Mouse (Mus musculus) lung, postnatal 25 days (tissue): ENCODE measurements around the gene Ctnnal1.
A peak's percentile ranks its signal among the peaks of the same experiment; 100 is the strongest.

ENCODE experiments used
- DNase-seq: peaks from one replicate; pipeline ENCODE4 v3.0.0; 2022; ENCODE audit warnings: low spot score

Gene Ctnnal1

DNA sequence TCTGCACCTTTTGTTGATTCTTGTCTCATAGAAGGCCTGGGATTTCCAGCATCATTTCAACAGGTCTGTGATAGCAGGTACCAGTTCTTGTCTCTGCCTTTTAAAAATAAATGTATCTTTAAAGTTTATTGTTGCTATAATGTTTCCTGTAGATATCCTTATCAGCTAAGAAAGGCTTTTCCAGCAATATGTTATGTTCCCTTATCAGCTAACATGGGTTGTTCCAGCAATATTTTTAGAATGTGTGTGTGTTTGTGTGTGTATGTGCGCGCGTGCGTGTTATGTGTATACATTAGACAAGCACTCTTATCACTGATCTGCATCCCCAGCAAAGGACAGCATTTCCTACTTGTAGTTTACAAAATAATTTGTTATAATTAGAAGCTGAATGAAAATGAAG lies 3.4 kb downstream of the Ctnnal1 start:
- DNase-seq = no peak

DNA sequence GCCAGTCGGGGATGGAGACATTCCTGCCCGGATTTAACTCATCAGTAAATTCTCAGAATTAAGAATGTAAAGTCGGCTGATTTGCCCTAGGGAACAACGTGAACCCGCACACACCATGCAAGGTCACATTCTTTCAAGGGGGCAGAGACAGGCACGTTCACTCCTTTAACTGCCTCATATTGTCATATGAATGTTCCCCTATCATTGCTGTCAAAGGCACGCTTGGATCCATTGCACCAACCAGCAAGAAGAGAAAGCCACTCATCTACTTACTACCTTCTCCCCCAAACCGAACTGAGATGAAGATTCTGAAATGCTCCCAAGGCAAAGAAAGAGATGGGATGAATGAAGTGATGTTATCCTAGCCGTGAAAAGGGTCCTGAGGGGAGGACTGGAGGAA lies 6.3 kb downstream of the Ctnnal1 start:
- no peak for DNase-seq

DNA sequence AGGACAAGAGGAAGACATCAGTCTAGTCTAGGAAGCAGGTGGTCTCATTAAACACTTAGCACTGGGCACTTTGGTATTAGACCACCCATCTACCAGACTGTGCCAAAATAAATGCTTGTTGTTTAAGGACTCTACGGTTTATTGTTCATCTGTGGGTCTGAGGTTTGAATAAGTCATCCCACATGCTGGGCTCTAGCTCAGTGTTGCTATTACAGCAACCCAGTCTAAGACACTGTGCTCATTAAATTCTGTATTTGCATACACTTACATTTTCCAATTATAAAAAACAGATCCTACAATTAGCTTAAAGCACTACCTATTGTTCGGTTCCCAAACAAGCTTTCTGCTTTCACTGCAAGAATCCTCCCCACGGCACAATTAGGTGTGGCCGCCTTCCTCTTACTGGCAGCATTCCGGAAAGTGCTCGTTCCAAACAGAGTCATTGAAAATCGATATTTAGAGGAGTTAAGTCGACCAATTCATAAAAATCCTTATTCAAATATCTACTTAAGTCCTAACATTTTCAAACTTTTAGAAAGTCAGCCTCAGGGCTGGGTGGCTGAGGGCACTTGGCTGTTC lies 8.5 kb downstream of the Ctnnal1 start:
- DNase-seq = no peak

DNA sequence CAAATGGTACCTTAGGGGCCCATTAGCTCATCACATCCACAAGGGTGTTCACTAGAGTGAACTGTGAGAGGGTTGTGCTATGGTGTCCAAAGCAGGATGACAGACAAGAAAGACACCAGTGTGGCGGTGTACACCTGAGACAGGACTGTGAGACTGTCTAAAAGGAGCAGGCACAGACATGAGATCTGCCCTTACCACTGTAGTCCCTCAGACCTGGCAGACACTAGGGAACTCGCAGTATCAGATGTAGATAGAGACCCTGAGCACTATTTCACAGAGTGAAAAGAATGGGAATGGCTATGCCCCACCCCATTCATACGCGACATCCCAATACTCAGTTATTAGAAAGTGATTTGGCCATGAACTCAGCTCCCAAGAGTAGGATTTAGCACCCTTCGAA lies 9.1 kb downstream of the Ctnnal1 start:
- no peak for DNase-seq

DNA sequence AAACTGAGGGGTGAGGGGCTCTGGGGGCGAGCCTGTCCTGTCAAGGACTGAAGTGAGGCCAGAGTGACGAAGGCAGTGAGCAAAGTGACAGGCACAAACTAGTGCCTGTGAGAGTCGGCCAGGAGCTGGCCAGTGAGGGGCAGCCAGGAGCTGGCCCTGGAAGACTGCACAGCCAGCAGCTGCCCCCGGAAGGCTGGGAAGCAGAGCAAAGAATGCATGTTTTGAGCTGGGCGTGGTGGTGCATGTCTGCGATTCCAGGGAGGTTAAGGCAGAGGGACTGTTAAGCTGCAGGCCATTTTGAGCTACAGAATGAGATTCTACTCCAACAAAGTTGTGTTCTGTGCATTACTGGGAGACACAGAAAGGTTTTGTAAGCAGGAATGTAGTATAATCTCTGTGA lies 14.3 kb downstream of the Ctnnal1 start:
- no peak for DNase-seq

DNA sequence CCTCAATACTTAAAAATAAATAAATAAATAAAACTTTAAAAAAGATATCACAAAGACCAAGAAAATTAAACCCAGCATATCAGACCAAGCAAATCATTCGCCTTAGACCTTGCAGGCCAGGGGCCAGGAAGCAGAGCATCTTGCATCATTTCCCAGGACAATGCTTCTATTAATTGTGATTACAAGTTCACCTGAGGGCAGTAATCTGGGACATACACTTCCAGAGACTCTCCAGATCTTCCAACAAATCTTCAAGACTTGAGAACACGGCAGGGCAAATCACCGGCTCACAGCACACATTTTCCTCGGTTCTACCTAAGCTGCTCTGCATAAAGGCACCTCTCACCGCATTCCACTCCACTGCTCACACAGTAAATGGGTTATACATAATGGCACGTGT lies 16.9 kb downstream of the Ctnnal1 start:
- no peak for DNase-seq

DNA sequence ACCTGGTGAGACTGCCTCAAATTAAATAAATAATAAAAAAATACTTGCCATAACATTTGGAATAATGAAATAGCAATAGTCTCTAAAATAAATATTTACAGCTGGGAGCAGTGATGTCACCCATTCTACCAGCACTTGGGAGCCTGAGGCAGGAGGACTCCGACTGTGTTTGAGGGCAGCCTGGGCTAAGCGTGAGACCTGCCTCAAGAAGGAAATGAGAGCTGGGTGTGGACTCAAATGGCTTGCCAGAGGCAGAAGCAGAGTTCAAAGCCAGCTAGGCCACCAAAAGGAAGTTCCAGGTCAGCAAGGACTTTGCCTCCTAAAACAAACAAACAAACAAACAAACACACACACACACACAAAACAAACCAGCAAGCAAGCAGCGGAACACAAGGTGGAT lies 17.6 kb downstream of the Ctnnal1 start:
- no peak for DNase-seq

DNA sequence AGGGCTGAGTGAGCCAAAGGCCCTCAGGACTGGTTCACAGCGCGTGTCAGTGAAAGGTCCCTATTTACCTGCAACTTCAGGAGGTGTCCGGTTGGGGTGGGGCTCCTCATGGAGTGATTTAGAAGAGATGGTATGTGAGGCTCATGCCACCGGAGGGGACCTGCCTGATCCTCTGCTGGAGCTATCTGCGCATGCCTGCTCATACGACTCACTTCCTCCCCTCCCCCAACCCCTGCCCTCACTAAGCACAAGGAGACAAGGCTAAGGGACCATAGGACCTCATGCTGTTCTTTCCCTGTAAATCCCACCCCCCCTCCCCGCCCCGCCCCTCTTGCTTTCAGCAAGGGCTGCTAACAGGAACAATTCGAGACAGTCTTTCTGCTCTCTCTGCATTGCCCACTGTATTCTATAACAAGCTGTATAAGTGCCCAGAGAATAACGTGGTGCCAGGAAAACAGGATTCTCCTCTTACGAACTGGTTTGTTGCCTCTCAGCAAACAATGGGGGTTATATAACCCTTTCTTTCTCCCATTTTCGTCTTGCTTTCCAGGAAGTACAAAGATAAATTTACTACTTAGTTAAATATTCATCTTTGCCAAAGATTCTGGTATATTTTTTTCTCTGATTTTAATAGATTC lies 19.0 kb downstream of the Ctnnal1 start:
- no peak for DNase-seq

DNA sequence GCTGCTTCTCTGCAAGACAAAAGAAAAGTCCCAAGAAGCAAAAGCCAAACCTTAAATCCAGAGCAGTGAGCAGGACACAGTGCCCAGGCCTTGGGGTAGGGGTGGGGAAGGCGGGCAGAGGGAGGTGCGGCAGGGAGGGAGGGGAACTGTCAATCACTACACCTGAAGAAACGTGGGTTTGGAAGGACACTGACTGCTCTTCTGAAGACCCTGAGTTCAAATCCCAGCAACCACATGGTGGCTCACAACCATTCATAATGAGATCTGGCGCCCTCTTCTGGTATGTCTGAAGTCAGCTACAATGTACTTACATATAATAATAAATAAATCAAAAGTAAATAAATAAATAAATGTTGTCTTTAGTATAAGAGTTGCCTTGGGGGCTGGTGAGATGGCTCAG lies 20.1 kb downstream of the Ctnnal1 start:
- no peak for DNase-seq

DNA sequence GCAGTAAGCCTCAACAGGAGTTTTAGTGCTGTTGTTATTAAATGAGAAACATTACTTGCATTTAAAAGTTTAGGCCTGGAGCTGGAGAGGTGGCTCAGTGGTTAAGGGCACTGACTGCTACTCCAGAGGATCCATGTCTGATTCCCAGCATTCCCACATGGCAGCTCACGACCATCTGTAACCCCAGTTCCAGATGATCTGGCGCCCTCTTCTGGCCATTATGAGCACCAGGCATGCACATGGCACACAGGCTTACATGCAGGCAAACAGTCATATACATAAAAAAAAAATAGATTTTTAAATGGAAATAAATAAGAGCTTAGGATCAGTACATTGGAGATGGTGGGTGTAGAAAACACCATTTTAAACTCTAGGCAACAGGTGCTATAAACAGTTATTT lies 21.0 kb downstream of the Ctnnal1 start:
- DNase-seq = no peak

DNA sequence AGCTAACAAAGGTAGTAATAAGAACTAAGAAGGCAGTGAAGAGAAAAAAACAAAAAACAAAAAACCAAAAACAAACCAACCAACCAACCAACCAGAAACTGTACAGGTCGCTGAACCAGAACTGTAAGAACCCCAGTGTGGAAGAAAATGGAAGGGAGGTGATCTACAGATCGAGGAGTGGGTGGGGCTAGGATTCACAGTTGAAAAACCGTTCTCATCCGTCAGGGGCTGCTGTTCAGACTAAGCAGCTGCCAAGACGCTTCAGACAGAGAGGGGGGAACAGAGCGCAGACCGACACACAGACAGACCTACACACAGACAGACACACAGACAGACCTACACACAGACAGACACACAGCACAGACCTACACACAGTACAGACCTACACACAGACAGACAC lies 22.5 kb downstream of the Ctnnal1 start:
- DNase-seq = no peak

DNA sequence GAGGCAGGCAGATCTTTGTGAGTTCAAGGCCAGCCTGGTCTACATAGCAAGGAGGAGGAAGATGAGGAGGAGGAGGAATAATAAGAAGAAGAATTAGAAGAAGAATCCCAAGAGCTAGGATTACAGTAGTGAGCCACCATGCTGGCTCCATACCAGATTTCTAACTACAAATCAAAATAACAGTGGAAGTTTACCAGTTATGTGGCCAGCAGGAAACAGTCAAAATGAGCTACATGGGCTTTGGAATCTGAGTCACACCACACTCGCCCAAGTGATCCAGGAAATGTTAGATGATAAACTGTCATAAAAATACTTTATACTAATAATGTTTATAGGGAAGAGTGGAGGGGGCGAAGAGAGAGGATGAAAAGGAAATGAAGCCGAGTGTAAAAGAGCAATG lies 24.7 kb downstream of the Ctnnal1 start:
- DNase-seq = no peak

DNA sequence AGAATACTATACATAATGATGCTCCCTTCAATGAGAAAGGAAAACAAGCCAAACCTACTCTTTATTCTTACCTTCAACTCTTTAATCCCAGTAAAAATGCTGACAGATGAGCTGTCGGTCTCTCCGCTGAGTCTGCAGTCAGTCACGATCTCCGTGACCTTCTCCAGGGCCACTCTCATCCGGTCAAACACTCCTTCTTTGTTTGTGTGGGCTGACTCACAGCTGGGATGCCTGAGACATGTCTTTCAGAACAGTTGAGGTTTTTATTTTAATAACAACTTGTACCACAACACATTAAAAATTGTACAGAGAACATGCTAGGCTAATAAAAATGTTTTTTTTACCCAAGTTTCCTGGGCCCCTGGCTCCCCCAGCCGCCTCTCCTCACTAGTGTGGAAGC lies 27.3 kb downstream of the Ctnnal1 start:
- DNase-seq = no peak

DNA sequence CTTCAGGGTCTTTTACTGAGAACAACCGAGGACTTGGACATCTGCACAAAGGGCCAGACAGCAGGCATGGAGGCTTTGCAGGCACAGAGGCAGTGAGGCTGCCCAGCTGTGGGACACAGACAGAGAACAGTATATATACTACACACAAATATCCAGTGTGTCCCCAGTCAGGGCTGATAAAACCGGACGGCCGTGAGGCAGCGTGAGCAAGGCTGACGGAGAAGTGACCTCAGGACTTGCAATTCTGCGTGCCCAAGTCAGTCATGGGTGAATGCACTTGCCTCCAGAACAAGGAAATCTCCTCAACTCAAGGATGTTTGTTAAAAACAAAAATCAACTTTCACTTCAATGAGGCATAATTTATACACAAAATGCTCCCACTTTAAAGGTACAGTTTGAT lies 33.0 kb downstream of the Ctnnal1 start:
- DNase-seq = no peak

DNA sequence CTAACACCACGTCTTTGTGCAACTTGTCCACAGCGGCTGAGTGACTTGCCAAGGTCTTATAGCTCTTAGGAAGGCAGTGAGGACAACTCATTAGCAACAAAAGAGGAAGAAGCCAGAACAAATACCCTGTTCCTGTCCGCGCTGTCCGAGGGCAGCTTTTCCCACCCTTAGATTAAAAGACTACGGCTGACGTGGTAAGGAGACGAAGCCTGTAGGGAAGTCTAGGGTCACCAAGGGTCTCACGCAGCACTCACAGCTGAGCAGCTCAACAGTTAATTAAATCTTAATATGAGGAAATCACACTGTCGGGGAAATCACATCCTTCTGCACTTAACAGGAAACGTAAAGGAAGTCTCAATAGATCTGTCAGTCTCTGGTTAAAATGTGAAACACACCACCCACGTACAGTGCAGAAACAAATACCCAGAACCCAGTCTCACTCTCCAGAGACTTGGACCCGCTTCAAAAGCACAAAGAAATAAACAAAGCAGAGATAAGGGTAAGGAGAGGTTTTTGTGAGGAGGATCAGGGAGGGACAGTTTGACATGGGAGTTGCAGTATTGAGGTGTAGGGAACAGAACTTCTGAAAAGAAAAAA lies 33.9 kb downstream of the Ctnnal1 start:
- DNase-seq = peak; percentile 21

DNA sequence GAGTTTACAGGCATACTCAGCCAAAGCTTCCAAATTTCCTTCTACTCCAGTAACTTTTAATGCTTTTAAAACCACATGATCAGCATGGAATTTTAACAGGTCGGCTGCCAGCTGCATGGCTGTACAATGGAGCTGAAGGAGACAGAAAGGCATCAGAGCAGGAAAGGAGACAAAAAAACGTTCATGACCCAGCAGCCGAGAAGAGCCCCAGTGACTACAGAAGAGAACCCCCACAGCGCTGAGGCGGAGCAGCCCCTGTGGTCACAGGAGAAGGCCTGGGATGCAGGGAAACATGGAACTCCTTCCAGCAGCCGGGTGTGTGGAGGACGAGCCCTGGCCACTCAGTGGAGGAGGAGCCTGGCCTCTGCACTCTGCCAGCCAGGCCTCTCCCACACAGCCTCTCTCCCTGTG lies 35.5 kb downstream of the Ctnnal1 start:
- peak; percentile 14 for DNase-seq

DNA sequence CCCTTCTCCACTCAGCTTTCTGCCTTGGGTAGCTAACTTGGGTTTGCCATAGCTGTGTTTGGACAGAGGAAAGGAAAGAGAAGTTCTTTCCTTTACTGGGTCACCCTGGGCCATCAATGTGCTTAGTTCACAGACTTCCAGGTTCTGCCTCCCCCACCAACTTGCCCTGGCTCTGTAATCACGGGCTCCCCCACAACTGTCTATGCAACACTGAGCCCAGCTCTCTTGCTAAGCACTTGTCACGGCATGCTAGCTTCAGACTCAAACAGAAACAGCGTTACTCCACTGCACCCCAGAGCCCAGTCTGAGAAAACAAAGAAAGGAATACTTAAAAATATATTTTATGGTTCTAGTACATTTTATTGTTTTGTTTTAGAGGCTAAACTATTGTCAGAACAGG lies 36.1 kb downstream of the Ctnnal1 start:
- DNase-seq = no peak

DNA sequence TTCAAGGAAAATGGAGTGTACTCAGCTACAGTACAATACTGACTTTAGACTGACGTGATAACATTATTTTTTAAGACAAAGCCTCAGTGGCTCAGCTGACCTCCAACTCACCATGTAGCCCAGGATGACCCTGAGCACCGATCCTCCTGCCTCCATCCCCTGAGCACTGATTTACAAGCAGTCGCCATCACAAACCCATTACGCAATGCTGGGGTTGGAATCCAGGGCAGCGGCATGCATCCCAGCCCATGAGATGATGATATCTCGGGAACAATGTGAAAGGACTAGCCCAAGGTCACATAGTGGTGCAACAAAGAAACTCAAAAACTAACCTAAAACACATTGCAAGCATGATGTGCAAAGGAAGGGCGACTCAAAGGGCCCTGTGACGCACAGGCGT lies 40.8 kb downstream of the Ctnnal1 start:
- no peak for DNase-seq

DNA sequence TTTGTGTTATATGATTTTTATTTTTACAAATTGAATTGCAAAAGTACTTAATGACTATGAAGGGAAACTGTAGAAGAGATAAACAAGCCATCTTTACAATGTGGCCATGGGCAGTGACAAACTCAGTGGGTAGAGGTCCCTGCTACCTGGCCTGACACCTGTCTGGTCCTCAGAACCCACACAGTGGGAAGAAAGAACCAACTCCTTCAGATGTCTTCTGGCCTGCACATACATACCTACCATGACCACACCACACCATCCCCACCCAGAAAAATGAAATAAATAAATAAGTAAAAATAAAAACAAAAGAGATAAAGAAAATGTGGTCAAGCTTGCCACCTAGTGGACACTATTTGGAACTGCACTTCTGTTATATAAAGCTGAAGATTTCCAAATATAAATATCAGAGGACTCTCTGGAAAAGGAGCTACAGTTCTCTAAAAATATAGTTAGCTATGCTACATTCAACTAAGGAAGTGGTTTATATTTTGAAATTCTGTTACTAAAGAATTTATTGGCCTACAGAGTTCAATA lies 44.9 kb downstream of the Ctnnal1 start:
- peak; percentile 26 for DNase-seq

DNA sequence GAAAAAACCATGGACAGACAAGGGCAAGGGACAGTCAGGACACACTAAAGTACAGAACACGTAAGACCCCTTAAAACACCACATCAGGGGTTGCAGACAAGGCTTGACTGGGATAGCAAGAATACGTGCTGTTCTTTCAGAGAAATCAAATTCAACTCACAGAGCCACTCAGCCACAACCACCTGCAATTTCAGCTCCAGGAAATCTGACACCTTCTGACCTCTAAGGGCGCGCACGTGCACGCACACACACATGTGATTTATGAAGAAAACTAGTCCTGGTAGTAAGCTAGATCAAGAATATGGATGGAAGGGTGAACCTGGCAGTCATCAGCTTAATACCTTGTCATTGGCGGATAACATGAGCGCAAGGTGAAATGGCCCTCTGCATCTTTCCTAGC lies 49.9 kb downstream of the Ctnnal1 start:
- DNase-seq = no peak

DNA sequence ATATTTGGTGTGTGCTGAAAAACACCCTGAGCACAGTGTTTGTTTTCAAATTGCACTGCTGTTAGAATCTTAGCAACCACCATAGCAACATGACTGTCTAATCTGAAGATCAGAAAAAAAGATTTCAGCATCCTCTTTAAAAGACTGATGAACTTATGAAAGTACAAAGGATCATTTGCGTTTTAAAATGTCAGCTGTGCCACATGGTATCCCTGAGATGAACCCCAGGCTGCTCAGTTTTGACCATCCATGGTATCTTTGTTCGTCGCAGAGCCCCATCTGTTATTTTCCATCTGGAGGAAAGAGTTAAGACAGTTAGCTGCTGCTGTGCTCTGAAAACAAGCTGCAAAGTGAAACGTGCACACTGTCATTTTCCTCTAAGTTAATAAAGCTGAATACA lies 52.9 kb downstream of the Ctnnal1 start:
- no peak for DNase-seq

DNA sequence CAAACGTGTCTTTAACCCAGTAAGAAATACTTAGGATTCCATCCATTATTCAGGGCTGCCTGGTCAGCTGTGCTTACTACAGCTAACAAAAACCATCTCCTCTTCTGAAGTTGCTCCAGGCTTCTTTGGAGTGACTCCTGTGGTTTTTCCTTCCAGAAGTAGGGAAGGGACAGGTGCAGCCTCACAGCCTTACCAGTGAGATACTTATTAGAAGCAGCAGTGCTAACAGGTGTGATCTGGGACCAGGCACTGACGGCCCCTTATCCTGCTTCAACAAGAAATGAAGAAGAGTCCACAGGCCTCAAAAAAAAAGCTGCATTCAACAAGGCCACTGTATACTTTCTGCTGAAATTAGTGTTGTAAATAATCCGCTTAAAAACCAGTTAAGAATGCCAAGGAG lies 53.3 kb downstream of the Ctnnal1 start:
- DNase-seq = no peak

DNA sequence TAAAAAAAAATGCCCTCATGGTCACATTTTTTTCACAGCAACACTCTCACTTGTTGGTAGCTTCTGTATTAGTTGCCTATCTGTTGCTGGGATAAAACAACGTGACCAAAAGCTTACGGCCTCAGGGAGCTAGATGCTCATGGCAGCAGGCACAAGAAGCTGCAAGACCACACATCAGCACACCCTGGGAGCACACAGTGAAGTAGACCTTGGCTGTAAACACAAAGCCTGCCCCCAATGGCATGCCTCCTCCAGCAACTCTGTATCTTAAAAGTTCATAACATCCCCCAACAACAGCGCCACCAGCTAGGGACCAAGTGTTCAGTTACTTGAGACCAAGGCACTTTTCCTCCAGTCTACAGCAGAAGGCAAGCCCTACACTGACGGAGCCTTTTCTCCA lies 55.9 kb downstream of the Ctnnal1 start:
- no peak for DNase-seq

DNA sequence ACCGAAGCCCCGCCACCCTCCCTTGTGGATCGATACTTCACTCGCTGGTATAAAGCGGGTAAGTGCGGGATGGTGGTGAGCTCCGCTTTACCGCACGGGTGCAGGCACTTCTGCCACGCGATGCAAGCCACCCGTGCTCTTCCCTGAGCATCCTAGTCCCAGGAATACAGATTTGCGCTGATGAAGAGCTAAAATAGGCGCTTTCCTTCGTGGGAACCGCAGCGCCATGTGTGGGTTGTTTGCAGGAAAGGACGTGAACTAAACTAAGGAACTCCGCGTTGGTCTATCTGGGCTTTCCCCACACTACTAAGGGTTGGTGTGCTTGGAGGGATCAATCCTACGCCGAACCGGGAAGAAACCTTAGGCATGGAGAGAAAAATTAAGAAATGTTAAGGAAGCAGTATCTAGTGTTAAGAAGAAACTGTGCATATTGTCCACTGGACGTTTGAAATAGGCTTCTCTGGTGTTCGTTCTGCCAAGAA lies 62.3 kb downstream of the Ctnnal1 start:
- DNase-seq = no peak
